Mouse (Mus musculus) CH12.LX (cell line): ENCODE measurements around the gene S100z.

ENCODE experiments used
- CTCF ChIP-seq, 2 experiments: IDR thresholded peaks in 1 of 2; conservative IDR thresholded peaks in 1 of 2; 2 replicates each; pipeline ENCODE4 v1.5.1; 2011 to 2012; ENCODE audit warnings: low read depth in 2 of 2, low read length in 2 of 2, improper control_type of control experiment in 1 of 2, inconsistent platforms in 1 of 2, mild to moderate bottlenecking in 1 of 2, moderate library complexity in 1 of 2
- E2F4 ChIP-seq: IDR thresholded peaks from 2 replicates; pipeline ENCODE4 v1.6.1; 2011; ENCODE audit warnings: low read depth, low read length, improper control_type of control experiment; ENCODE audit not compliant: insufficient replicate concordance
- MXI1 ChIP-seq: IDR thresholded peaks from 2 replicates; pipeline ENCODE4 v1.6.1; 2011; ENCODE audit warnings: mild to moderate bottlenecking, low read depth, low read length, improper control_type of control experiment
- MYC ChIP-seq: IDR thresholded peaks from 2 replicates; pipeline ENCODE4 v1.6.1; 2011; ENCODE audit warnings: low read depth, mild to moderate bottlenecking, improper control_type of control experiment, low read length
- NELFE ChIP-seq: IDR thresholded peaks from 2 replicates; pipeline ENCODE4 v1.6.1; 2011; ENCODE audit warnings: low read depth, low read length, improper control_type of control experiment
- POLR2A ChIP-seq: IDR thresholded peaks from 2 replicates; pipeline ENCODE4 v1.6.1; 2011; ENCODE audit warnings: low read depth, mild to moderate bottlenecking, improper control_type of control experiment, low read length
- SMC3 ChIP-seq: IDR thresholded peaks from 2 replicates; pipeline ENCODE4 v1.6.1; 2011; ENCODE audit warnings: low read depth, low read length, improper control_type of control experiment
- UBTF ChIP-seq: IDR thresholded peaks from 2 replicates; pipeline ENCODE4 v1.6.1; 2012; ENCODE audit warnings: low read depth, mild to moderate bottlenecking, inconsistent platforms, low read length, improper control_type of control experiment, moderate library complexity
- USF1 ChIP-seq: IDR thresholded peaks from 2 replicates; pipeline ENCODE4 v1.6.1; 2014; ENCODE audit warnings: low read depth, mild to moderate bottlenecking, inconsistent platforms, low read length, improper control_type of control experiment
- USF2 ChIP-seq: conservative IDR thresholded peaks from 2 replicates; pipeline ENCODE4 v1.6.1; 2011; ENCODE audit warnings: low read depth, low read length, improper control_type of control experiment

DNA sequence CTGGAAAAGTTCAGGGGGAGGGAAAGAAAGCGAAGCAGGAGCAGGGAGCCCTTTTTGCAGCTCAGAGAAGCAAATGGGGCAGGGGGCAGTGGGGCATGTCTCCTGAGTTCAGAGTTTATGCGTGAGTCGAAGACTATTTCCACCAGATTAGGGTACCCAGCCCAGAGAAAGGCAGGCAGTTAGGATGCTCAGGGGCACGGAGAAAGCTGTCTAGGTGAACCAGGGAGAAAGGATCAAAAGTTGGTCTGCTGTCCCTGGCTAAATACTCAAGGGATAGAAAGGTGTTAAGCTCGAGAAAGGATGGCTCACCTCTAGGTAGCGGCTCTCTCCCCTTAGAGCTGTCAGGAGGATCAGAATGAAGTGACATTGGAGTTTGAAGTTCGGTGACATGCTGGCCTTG is 34.2 kb downstream of the S100z start:
- TF ChIP-seq SMC3 (no peak), CTCF (conservative IDR thresholded peaks at IDR 0.05 in 1 of 2, IDR thresholded peaks at IDR 0.05 in 1 of 2; ENCODE audit: low read depth in 2 of 2, low read length in 2 of 2) (no peak), E2F4 (no peak), UBTF (no peak), POLR2A (no peak), USF1 (no peak), NELFE (no peak), MXI1 (no peak), MYC (no peak), USF2 (no peak)
